Mouse (Mus musculus): Measurements from ENCODE around the gene Abcc2. TPM values are rescaled to one million over a fixed set of nuclear protein-coding genes. Genes with fewer than 3 reads are reported as not detected.

The Abcc2 gene
- polyA plus RNA-seq, 1 experiment from 2014 or later = not detected

DNA sequence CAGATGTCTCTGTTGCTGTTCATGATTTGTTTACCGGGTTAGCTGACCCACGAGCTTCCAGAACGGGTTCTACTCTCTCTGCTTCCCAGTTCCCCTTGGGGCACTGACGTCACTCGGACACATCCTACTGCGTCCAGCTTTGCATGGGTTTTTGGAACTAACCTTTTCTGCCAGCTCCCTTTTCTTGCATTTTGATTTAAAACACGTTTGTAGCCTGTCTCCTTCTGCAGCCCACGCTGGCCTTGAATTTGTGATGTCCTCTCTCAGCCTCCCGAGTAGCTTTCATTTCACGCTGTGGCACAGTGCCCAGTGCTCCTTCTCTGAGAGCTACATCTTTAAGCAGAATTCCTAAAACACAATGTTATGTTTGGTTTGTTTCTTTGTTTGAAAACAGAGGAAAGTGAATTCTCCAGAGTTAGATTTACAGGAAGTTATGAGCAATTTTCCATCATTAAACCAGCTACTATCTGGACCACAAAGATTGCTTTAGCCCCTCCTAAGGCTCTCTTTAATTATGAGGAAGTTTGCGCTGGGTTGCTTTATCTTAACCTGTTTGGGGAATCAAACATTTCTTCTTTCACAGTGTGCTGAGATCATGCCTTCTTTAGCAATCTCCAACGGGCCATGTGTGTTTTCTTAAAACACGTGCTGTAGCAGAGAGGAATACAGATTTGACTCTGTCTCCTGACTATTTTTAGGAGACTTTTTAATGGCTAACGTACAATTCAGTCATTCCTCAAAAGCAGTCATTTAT lies 33.8 kb downstream of the Abcc2 start:
- ATAC-seq (ENCODE audit: insufficient read depth) (no peak), DNase-seq (peak; percentile 57)
- no peak overlapping the region; the same call in 1 of the 2 replicates for H3K4me3 ChIP-seq (ENCODE audit: low read depth, low read length)
- no peaks in the 10 kb centered on the region for H3K9me3 ChIP-seq (ENCODE audit: low read depth, low read length)
- no peaks in the 10 kb centered on the region for H3K27me3 ChIP-seq (ENCODE audit: insufficient read depth, low read length)
- H3K27ac ChIP-seq (ENCODE audit: low read depth) = no peak overlapping the region
- H3K36me3 ChIP-seq (ENCODE audit: insufficient read depth) = no peaks in the 10 kb centered on the region
- no peak for TF ChIP-seq CTCF (IDR thresholded peaks at IDR 0.05; ENCODE audit: low read depth)
- no peaks in the 10 kb centered on the region for H3K4me1 ChIP-seq (ENCODE audit: insufficient read depth)
- WGBS = 49% methylated on average over 14 of the region's 14 CpGs
- H3K4me2 ChIP-seq = peak overlapping the region; percentile 29; the same call in 1 of the 2 replicates
- H3K9ac ChIP-seq = no peak overlapping the region

DNA sequence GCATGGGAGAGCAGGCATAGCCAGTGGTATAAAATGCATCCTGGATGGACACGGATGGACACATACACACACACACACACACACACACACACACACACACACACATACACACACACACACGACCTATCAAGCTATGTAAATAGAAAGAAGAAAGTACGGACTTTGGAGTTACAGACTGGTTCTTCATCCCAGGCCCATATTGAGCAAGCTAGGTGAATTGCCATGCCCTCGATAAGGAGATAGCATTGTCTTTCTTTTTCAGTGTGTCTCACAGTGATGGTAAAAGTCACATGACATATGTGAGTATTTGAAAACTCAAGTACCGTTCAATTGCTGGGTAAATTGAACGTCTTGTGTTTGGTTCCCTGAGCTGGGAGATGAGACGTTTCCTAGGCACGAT lies 44.9 kb downstream of the Abcc2 start:
- H3K4me3 ChIP-seq (ENCODE audit: low read depth, low read length) = no peak overlapping the region
- TF ChIP-seq CTCF (IDR thresholded peaks at IDR 0.05; ENCODE audit: low read depth) = no peak
- no peaks in the 10 kb centered on the region for H3K9me3 ChIP-seq (ENCODE audit: low read depth, low read length)
- no peaks in the 10 kb centered on the region for H3K4me1 ChIP-seq (ENCODE audit: insufficient read depth)
- no peaks in the 10 kb centered on the region for H3K36me3 ChIP-seq (ENCODE audit: insufficient read depth)
- H3K4me2 ChIP-seq = no peak overlapping the region
- H3K27ac ChIP-seq (ENCODE audit: low read depth) = no peak overlapping the region
- no peak overlapping the region for H3K9ac ChIP-seq
- DNase-seq (no peak), ATAC-seq (ENCODE audit: insufficient read depth) (no peak)
- H3K27me3 ChIP-seq (ENCODE audit: insufficient read depth, low read length) = no peaks in the 10 kb centered on the region
- WGBS = 55% methylated on average over 8 of the region's 8 CpGs

GRCm38 (mm10) chr19:43832425-43833069 lies 50.6 kb downstream of the Abcc2 start:
- no peaks in the 10 kb centered on the region for H3K36me3 ChIP-seq (ENCODE audit: insufficient read depth)
- no peak overlapping the region; the same call in 1 of the 2 replicates for H3K4me2 ChIP-seq
- no peaks in the 10 kb centered on the region for H3K9me3 ChIP-seq (ENCODE audit: low read depth, low read length)
- DNase-seq (peak; percentile 91), ATAC-seq (ENCODE audit: insufficient read depth) (no peak)
- no peaks in the 10 kb centered on the region for H3K27me3 ChIP-seq (ENCODE audit: insufficient read depth, low read length)
- H3K4me1 ChIP-seq (ENCODE audit: insufficient read depth) = no peaks in the 10 kb centered on the region
- H3K9ac ChIP-seq = no peak overlapping the region
- peak; percentile 94 for TF ChIP-seq CTCF (IDR thresholded peaks at IDR 0.05; ENCODE audit: low read depth)
- no peak overlapping the region for H3K4me3 ChIP-seq (ENCODE audit: low read depth, low read length)
- 28% methylated on average over 21 of the region's 21 CpGs for WGBS
- no peak overlapping the region for H3K27ac ChIP-seq (ENCODE audit: low read depth)

DNA sequence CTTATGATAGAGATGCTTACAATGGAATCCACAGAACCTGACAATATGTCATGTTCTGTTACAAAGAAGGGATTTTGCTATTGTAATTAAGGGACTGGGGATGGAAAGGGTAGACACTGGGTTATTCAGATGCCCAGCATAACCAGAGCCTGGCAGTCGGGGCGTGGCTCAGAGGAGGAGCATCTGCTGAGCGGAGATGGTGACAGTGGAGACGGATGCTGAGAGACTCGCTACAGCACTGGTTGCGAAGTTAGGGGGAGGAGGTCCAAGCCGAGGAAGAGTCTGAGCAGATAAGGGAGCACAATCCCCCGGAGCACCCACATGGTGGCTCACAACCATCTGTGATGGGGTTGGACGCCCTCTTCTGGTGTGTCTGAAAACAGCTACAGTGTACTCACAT lies 61.2 kb downstream of the Abcc2 start:
- H3K27me3 ChIP-seq (ENCODE audit: insufficient read depth, low read length) = no peaks in the 10 kb centered on the region
- 76% methylated on average over 9 of the region's 9 CpGs for WGBS
- H3K9me3 ChIP-seq (ENCODE audit: low read depth, low read length) = no peaks in the 10 kb centered on the region
- TF ChIP-seq CTCF (IDR thresholded peaks at IDR 0.05; ENCODE audit: low read depth) = no peak
- no peaks in the 10 kb centered on the region for H3K4me1 ChIP-seq (ENCODE audit: insufficient read depth)
- no peak for DNase-seq
- no peak overlapping the region for H3K9ac ChIP-seq
- no peak overlapping the region for H3K4me2 ChIP-seq
- peaks cover 37% of the 10 kb centered on the region for H3K36me3 ChIP-seq (ENCODE audit: insufficient read depth)
- ATAC-seq (ENCODE audit: insufficient read depth) = no peak
- H3K4me3 ChIP-seq (ENCODE audit: low read depth, low read length) = no peak overlapping the region
- H3K27ac ChIP-seq (ENCODE audit: low read depth) = no peak overlapping the region

GRCm38 (mm10) chr19:43845331-43845908 lies 63.4 kb downstream of the Abcc2 start:
- Histone ChIP-seq H3K9ac (no peak overlapping the region), H3K36me3 (ENCODE audit: insufficient read depth) (peaks cover 59% of the 10 kb centered on the region), H3K27me3 (ENCODE audit: insufficient read depth, low read length) (no peaks in the 10 kb centered on the region), H3K27ac (ENCODE audit: low read depth) (no peak overlapping the region), H3K4me3 (ENCODE audit: low read depth, low read length) (no peak overlapping the region), H3K4me2 (no peak overlapping the region), H3K4me1 (ENCODE audit: insufficient read depth) (no peaks in the 10 kb centered on the region), H3K9me3 (ENCODE audit: low read depth, low read length) (no peaks in the 10 kb centered on the region)
- no peak for TF ChIP-seq CTCF (IDR thresholded peaks at IDR 0.05; ENCODE audit: low read depth)
- 39% methylated on average over 7 of the region's 7 CpGs for WGBS
- no peak for ATAC-seq (ENCODE audit: insufficient read depth)
- DNase-seq = peak; percentile 6

GRCm38 (mm10) chr19:43847056-43847455 lies 65.1 kb downstream of the Abcc2 start:
- DNase-seq (no peak), ATAC-seq (ENCODE audit: insufficient read depth) (no peak)
- Histone ChIP-seq H3K36me3 (ENCODE audit: insufficient read depth) (peaks cover 76% of the 10 kb centered on the region), H3K9ac (no peak overlapping the region), H3K4me1 (ENCODE audit: insufficient read depth) (no peaks in the 10 kb centered on the region), H3K27ac (ENCODE audit: low read depth) (no peak overlapping the region), H3K4me3 (ENCODE audit: low read depth, low read length) (no peak overlapping the region), H3K27me3 (ENCODE audit: insufficient read depth, low read length) (no peaks in the 10 kb centered on the region), H3K9me3 (ENCODE audit: low read depth, low read length) (no peaks in the 10 kb centered on the region), H3K4me2 (no peak overlapping the region)
- TF ChIP-seq CTCF (IDR thresholded peaks at IDR 0.05; ENCODE audit: low read depth) = no peak
- 66% methylated on average over 15 of the region's 15 CpGs for WGBS

GRCm38 (mm10) chr19:43847966-43848365 lies 66.0 kb downstream of the Abcc2 start:
- no peak for TF ChIP-seq CTCF (IDR thresholded peaks at IDR 0.05; ENCODE audit: low read depth)
- DNase-seq = no peak
- peaks cover 83% of the 10 kb centered on the region for H3K36me3 ChIP-seq (ENCODE audit: insufficient read depth)
- H3K4me2 ChIP-seq = no peak overlapping the region
- H3K9ac ChIP-seq = no peak overlapping the region
- H3K4me1 ChIP-seq (ENCODE audit: insufficient read depth) = no peaks in the 10 kb centered on the region
- no peaks in the 10 kb centered on the region for H3K27me3 ChIP-seq (ENCODE audit: insufficient read depth, low read length)
- WGBS = 92% methylated on average over 15 of the region's 15 CpGs
- H3K27ac ChIP-seq (ENCODE audit: low read depth) = no peak overlapping the region
- no peak overlapping the region for H3K4me3 ChIP-seq (ENCODE audit: low read depth, low read length)
- H3K9me3 ChIP-seq (ENCODE audit: low read depth, low read length) = no peaks in the 10 kb centered on the region
- no peak for ATAC-seq (ENCODE audit: insufficient read depth)
